Mouse (Mus musculus) liver, adult 2 months (tissue): ENCODE data around the gene Lsm10.

Experiments used
- CTCF ChIP-seq: fragments of 200-500 bp; IDR thresholded peaks from 2 replicates; pipeline ENCODE4 v1.5.1; 2011; ENCODE audit warnings: low read depth, low read length, control low read depth
- POLR2A ChIP-seq: fragments of 200-500 bp; IDR thresholded peaks from 2 replicates; pipeline ENCODE4 v1.6.1; 2011; ENCODE audit warnings: low read length, control low read depth; ENCODE audit not compliant: insufficient read depth; ENCODE audit errors: extremely low read depth

GRCm38 (mm10) chr4:126103590-126104068, 7.2 kb downstream of the Lsm10 start, which contains the start of gene Stk40:
- peak; percentile 75 for TF ChIP-seq CTCF
- TF ChIP-seq POLR2A = peak; percentile 79
